Mouse (Mus musculus) stomach, embryonic 15.5 days (tissue): Measurements from ENCODE around the gene Zcchc13. TPM values are rescaled to one million over a fixed set of nuclear protein-coding genes. Genes with fewer than 3 reads are reported as not detected.

Experiments used
- ATAC-seq: fragments of 200-750 bp; cut with Nextera tagmentation; 2 replicates; pipeline ENCODE4 v1.8.0; 2017; ENCODE audit warnings: low read depth, moderate number of reproducible peaks, moderate TSS enrichment; ENCODE audit not compliant: insufficient read depth, low FRiP score
- H3K27ac ChIP-seq: fragments of 300-500 bp; sonication (generic); 2 replicates; pipeline ENCODE4 v1.5.1; 2015; ENCODE audit warnings: mild to moderate bottlenecking, inconsistent platforms
- H3K27me3 ChIP-seq: fragments of 300-500 bp; sonication (generic); replicated peaks from 2 replicates; pipeline ENCODE4 v1.6.1; 2015; ENCODE audit warnings: inconsistent platforms
- H3K36me3 ChIP-seq: fragments of 300-500 bp; sonication (generic); 2 replicates; pipeline ENCODE4 v1.6.1; 2015; ENCODE audit warnings: inconsistent platforms
- H3K4me1 ChIP-seq: fragments of 300-500 bp; sonication (generic); 2 replicates; pipeline ENCODE4 v1.6.1; 2015; ENCODE audit warnings: inconsistent platforms
- H3K4me2 ChIP-seq: fragments of 300-500 bp; sonication (generic); 2 replicates; pipeline ENCODE4 v1.6.1; 2015; ENCODE audit warnings: mild to moderate bottlenecking, inconsistent platforms
- H3K4me3 ChIP-seq: fragments of 300-500 bp; sonication (generic); replicated peaks from 2 replicates; pipeline ENCODE4 v1.5.1; 2015; ENCODE audit warnings: inconsistent platforms
- H3K9ac ChIP-seq: fragments of 300-500 bp; sonication (generic); 2 replicates; pipeline ENCODE4 v1.6.1; 2015; ENCODE audit warnings: inconsistent platforms
- H3K9me3 ChIP-seq: fragments of 300-500 bp; sonication (generic); 2 replicates; pipeline ENCODE4 v1.6.1; 2016; ENCODE audit warnings: inconsistent platforms
- WGBS: fragments of 180-500 bp; shearing (Covaris S2); methylation state at CpG from one replicate; pipeline ENCODE4 v1.1.7; 2015; 5-methylcytosine and 5-hydroxymethylcytosine counted together
- polyA plus RNA-seq: library from polyadenylated mRNA; unstranded; fragments of >200 nt; fragmentation: Nextera tagmentation; extraction: Ambion mirVana; gene quantifications from 2 replicates; pipeline ENCODE4 v1.2.1, GENCODE M21; 2015

Gene Zcchc13
- polyA plus RNA-seq, 1 experiment from 2014 or later: not detected

DNA sequence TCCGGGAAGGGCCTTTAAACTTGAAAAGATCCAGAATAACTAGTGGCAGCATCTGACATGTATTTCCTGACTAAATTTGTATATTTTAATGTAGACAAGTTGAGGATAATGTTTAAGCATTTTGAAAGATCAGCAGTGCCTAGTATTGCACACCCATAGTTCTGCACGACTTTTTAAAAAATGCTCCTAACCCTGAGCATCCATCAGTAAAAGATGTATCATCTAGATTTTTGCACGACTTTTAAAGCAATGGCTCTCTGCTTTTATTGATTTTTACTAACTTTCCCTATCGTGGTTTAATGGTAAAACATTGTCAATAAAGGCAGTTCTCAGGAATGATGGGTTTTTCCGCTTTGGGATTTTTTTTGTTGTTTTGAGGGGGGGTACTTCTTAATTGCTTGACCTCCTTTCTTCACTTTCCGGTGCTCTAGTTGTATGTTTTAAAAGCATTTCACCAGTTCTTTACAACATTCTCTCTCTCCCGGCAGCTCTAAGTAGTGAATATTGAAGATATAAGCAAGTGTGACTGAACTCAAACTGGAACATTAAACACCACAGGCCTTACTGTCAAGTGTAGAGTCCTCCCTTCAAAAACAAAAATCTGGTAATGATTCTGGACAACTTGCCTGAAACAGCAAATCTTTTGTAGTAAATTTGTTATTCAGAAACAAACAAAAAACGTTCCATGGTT, 12.8 kb upstream of the Zcchc13 start:
- peak overlapping the region; percentile 97 for H3K27ac ChIP-seq
- H3K4me1 ChIP-seq: no peaks in the 10 kb centered on the region
- no peaks in the 10 kb centered on the region for H3K36me3 ChIP-seq
- H3K4me2 ChIP-seq: peak overlapping the region; percentile 56
- 22% methylated on average over 8 of the region's 8 CpGs for WGBS
- no peaks in the 10 kb centered on the region for H3K27me3 ChIP-seq
- peak overlapping the region; percentile 45 for H3K4me3 ChIP-seq
- H3K9ac ChIP-seq: peak overlapping the region; percentile 25; the same call in 1 of the 2 replicates
- no peak for ATAC-seq
- H3K9me3 ChIP-seq: no peaks in the 10 kb centered on the region

DNA sequence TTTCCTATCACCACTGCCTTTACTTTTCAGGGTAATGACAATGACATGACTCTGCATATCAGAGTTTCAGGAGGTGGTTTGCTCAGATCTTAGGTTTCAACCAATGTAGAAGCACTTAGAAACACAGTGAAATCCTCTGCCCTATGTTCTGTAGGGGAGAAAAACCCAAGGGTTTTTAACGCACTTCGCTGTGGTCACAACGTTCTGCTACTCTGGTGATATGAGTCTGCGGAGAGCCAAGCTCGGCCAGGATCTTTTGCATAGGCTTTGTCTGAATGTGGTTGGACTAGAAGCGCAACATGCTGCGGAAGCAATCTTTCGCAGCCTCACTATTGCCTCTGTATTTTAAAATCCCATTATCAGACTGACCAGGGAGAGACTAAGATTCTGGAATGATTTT, 8.6 kb upstream of the Zcchc13 start:
- Histone ChIP-seq H3K27ac (peak overlapping the region; percentile 86), H3K9ac (peak overlapping the region; percentile 50), H3K4me1 (no peaks in the 10 kb centered on the region), H3K4me3 (peak overlapping the region; percentile 38), H3K27me3 (no peaks in the 10 kb centered on the region), H3K9me3 (no peaks in the 10 kb centered on the region), H3K36me3 (no peaks in the 10 kb centered on the region), H3K4me2 (peak overlapping the region; percentile 59)
- 6% methylated on average over 8 of the region's 8 CpGs for WGBS
- peak; percentile 5; the same call in 1 of the 2 replicates for ATAC-seq

DNA sequence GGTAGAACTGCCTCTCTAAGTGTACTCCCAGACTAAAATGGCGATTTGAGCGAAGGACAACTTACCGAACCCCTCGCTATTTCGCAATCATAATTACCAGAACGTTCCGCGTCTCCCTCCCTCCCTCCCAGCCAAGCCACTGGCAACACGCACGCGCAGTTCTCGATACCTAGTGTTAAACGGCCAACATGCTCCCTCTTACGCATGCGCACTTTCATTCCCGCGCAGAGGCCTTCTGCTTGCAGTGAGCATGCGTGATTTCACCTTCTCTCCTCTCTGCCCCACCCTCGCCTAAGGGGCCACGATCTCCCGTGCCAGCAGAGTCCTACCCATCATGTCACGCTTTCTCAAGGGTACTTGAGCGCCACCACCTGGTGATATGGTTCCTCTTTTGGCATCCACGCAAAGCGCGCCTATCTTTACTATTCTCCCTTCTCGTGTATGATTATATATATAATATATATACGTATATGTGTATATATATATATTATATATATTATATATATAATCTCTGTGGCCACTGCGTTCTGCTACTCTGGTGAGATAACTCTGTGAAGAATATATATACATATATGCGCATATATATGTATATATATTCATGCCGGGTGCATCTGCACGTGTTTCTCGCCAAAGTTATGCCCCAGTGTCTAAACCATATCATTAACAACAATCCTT, 8.0 kb upstream of the Zcchc13 start:
- 2% methylated on average over 32 of the region's 33 CpGs for WGBS
- H3K27ac ChIP-seq: peak overlapping the region; percentile 86
- H3K9me3 ChIP-seq: no peaks in the 10 kb centered on the region
- H3K9ac ChIP-seq: no peak overlapping the region; the same call in 1 of the 2 replicates
- H3K36me3 ChIP-seq: no peaks in the 10 kb centered on the region
- H3K4me3 ChIP-seq: peak overlapping the region; percentile 52
- H3K4me1 ChIP-seq: no peaks in the 10 kb centered on the region
- peak overlapping the region; percentile 61 for H3K4me2 ChIP-seq
- ATAC-seq: peak; percentile 98
- H3K27me3 ChIP-seq: no peaks in the 10 kb centered on the region

DNA sequence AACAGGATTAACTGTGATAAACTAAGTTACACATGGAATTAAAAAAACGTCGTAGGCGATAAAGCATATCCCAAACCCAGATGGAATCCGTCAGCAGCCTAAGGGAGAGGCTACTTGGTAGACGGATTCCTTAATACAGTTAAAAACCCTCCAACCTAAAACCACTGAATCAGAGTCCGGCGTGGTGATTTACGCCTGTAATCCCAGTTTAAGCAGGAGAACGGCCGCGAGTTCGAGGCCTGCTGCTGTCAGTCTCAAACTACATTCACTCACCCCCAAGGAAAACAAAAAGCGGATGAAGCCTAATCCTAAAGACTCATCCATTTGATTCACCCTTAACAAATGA, 7.5 kb upstream of the Zcchc13 start:
- ATAC-seq: no peak
- H3K27ac ChIP-seq: peak overlapping the region; percentile 63

DNA sequence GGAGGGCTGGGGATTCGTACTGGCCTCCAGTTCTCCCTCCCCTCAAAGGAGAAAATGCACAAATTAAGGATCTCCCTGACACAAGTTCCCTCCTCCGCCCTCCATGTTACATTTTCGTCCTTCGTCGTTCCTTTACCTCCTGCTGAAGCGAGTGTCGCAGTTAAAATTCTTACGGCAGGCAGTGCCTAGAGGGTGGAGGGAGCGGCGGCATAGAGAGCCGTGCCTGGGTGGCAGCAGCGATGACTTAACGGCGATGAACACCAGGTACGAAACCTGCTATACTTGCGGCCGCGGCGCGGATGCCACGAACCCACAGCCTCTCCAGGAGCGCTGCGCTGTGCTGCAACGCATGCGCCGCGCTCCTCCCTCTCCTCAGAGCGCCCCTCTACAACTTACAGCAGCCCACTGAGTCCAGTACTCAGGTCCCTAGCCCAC, 7.0 kb upstream of the Zcchc13 start:
- 0% methylated on average over 24 of the region's 28 CpGs for WGBS
- no peaks in the 10 kb centered on the region for H3K9me3 ChIP-seq
- ATAC-seq: peak; percentile 16; the same call in 1 of the 2 replicates
- H3K4me2 ChIP-seq: peak overlapping the region; percentile 61
- no peaks in the 10 kb centered on the region for H3K36me3 ChIP-seq
- H3K9ac ChIP-seq: peak overlapping the region; percentile 46; the same call in 1 of the 2 replicates
- no peaks in the 10 kb centered on the region for H3K27me3 ChIP-seq
- H3K4me3 ChIP-seq: peak overlapping the region; percentile 52
- H3K27ac ChIP-seq: peak overlapping the region; percentile 63
- H3K4me1 ChIP-seq: no peaks in the 10 kb centered on the region

More for the DNA sequence above, 7.5 kb upstream of the Zcchc13 start:
- Histone ChIP-seq H3K4me1 (no peaks in the 10 kb centered on the region), H3K9ac (no peak overlapping the region), H3K27me3 (no peaks in the 10 kb centered on the region), H3K4me2 (peak overlapping the region; percentile 61), H3K4me3 (peak overlapping the region; percentile 52), H3K36me3 (no peaks in the 10 kb centered on the region), H3K9me3 (no peaks in the 10 kb centered on the region)
- 2% methylated on average over 13 of the region's 13 CpGs for WGBS

DNA sequence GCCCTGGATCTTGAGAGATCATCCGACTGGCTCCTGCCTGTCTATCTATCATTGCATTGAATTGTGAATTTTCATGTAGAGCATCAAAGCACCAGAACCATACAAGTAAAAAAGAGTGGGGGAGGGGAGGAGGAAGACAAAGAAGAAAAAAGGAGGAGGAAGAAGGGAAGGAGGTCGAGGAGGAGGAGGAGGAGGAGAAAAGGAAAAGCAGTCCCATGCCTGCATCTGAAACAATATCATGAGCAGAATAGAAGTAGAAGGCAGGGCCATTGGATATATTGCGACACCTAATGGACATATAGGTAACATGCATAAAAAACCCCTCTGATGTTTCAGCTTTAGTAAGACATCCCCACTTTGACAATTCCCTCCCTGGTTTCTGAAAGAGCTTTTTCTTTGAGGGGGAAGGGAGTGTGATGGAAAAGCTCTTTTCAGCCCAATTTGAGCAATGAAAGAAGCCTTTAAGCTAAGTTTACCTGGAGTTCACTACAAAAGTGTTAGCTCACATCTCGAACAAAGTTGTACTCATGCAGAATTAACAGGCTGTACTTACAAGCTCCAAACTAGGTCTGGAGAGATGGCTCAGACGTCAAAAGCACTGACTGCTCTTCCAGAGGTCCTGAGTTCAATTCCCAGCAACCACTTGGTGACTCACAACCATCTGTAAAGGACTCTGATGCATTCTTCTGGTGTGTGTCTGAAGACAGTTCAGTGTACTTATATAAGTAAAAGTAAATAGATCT, 5.8 kb upstream of the Zcchc13 start:
- H3K36me3 ChIP-seq: no peaks in the 10 kb centered on the region
- no peak overlapping the region for H3K27ac ChIP-seq
- H3K4me3 ChIP-seq: no peak overlapping the region
- WGBS: 32% methylated on average over 5 of the region's 5 CpGs
- no peaks in the 10 kb centered on the region for H3K27me3 ChIP-seq
- H3K4me2 ChIP-seq: no peak overlapping the region
- no peak overlapping the region for H3K9ac ChIP-seq
- no peaks in the 10 kb centered on the region for H3K4me1 ChIP-seq
- no peak for ATAC-seq
- H3K9me3 ChIP-seq: no peaks in the 10 kb centered on the region

DNA sequence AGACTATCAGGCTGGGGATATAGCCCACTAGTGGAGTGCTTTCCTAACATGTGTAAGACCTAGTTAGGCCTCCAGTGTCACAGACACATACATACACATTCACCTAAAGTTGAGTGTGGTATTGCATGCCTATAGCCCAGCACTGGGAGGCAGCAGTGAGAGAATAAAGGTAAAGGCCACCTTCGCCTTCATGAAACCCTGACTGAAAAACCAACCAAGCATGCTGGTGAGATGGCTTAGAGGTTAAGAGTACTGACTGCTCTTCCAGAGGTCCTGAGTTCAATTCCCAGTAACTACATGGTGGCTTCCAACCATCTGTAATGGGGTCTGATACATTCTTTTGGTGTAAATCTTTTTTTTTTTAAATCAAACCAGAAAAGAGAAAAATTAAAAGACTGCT, 1.5 kb upstream of the Zcchc13 start:
- Histone ChIP-seq H3K9me3 (no peaks in the 10 kb centered on the region), H3K4me2 (no peak overlapping the region), H3K9ac (no peak overlapping the region), H3K4me3 (no peak overlapping the region), H3K4me1 (no peaks in the 10 kb centered on the region), H3K27me3 (no peaks in the 10 kb centered on the region), H3K27ac (no peak overlapping the region), H3K36me3 (no peaks in the 10 kb centered on the region)
- no peak for ATAC-seq
- 68% methylated on average over 1 of the region's 1 CpGs for WGBS

DNA sequence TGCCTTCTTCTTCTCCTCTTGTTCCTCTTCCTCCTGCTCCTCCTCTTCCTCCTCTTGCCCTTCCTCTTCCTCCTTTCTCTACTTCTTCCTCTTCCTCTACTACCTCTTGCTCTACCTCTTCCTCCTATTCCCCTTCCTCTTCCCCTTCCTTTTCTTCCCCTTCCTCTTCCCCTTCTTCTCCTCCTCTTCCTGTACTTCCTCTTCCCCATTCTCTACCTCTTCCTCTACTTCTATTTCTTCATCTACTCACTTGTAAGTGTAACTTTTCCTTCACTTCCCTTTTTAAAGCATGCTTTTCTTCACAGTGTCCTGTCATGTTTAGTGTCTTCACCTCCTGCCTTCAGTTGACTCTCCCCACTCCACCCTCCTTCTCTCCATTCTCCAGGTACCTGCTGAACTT, 3.5 kb downstream of the Zcchc13 start:
- no peak overlapping the region for H3K4me2 ChIP-seq
- H3K27me3 ChIP-seq: no peaks in the 10 kb centered on the region
- H3K9ac ChIP-seq: no peak overlapping the region
- no peaks in the 10 kb centered on the region for H3K4me1 ChIP-seq
- ATAC-seq: no peak
- H3K4me3 ChIP-seq: no peak overlapping the region
- H3K36me3 ChIP-seq: no peaks in the 10 kb centered on the region
- no peaks in the 10 kb centered on the region for H3K9me3 ChIP-seq
- H3K27ac ChIP-seq: no peak overlapping the region

DNA sequence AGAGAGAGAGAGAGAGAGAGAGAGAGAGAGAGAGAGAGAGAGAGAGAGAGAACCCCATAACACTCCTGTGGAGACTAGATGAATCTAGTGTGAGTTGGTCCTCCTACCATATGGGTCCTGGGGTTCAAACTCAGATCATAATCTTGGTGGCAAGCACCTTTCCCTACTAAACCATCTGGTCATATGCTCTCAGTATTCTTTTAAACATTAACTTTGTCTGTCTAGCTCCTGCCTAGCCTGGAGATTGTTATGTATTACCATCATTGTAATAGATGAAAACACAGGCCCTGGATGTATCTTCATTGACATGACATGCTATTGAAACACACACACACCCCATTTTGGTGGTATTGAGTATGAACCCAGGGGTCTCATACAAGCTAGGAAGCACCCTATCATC, 5.6 kb downstream of the Zcchc13 start:
- H3K9ac ChIP-seq: no peak overlapping the region
- no peak overlapping the region for H3K27ac ChIP-seq
- no peaks in the 10 kb centered on the region for H3K36me3 ChIP-seq
- ATAC-seq: no peak
- no peak overlapping the region for H3K4me3 ChIP-seq
- no peaks in the 10 kb centered on the region for H3K27me3 ChIP-seq
- no peaks in the 10 kb centered on the region for H3K4me1 ChIP-seq
- H3K4me2 ChIP-seq: no peak overlapping the region
- H3K9me3 ChIP-seq: no peaks in the 10 kb centered on the region

DNA sequence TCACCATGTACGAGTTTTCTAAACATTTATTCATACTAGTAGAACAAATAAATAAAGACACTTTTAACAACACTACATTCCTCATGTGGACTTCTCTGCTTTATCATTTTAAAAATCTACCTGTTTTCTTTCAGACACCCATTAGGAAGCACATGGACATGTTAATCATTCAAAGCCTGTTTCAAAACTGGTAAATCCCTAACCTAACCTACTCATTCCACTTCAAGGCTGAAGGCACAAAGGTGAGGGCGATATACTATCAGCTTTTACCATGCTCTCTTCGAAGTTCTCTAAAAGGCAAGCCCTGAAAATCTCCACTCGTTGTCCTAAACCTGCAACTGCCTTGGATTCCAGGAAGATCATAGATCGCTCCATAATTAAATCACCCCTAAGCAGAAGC, 8.2 kb downstream of the Zcchc13 start:
- Histone ChIP-seq H3K27ac (no peak overlapping the region), H3K4me2 (no peak overlapping the region), H3K27me3 (no peaks in the 10 kb centered on the region), H3K4me1 (no peaks in the 10 kb centered on the region), H3K9ac (no peak overlapping the region), H3K9me3 (no peaks in the 10 kb centered on the region), H3K36me3 (no peaks in the 10 kb centered on the region), H3K4me3 (no peak overlapping the region)
- WGBS: 67% methylated on average over 5 of the region's 5 CpGs
- ATAC-seq: no peak

DNA sequence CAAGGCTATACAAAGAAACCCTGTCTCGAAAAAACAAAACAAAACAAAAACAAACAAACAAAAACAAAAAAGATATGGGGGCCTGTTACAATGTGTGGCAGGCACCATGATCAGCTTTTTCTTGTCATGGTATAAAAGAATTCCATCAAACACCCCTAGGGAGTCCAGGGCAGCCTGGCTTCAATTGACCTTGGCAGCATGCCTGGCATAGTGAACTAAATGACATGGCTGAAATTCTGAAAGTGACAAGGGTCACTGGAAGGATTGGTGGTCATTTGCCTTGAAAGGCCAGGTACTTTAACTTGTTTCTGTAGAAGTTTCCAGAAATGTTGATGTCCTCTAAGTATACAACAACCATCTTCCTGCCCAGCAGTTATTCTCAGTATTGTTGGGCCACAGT, 13.9 kb downstream of the Zcchc13 start:
- 79% methylated on average over 1 of the region's 1 CpGs for whole genome bisulfite sequencing
- no peak overlapping the region for H3K4me2 ChIP-seq
- H3K4me1 ChIP-seq: no peaks in the 10 kb centered on the region
- no peak overlapping the region for H3K4me3 ChIP-seq
- ATAC-seq: no peak
- no peak overlapping the region for H3K27ac ChIP-seq
- no peaks in the 10 kb centered on the region for H3K36me3 ChIP-seq
- no peaks in the 10 kb centered on the region for H3K9me3 ChIP-seq
- no peaks in the 10 kb centered on the region for H3K27me3 ChIP-seq
- H3K9ac ChIP-seq: no peak overlapping the region

DNA sequence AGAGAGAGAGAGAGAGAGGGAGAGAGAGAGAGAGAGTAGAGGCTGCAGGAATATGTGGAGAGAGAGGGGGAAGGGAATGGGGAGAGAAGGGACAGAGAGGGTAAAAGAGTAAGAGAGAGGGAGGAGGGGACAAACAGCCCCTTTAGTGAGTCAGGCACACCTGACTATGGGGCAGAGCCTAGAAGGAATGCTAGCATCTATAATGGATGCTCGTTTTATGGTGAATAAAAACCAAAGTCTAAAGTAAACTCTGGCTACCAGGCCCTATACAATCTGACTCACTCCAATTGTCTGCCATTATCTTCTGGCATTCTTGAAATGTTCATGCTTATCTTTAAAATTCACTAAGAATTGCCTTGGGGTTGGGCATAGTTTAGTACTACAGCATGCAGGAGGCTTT, 21.7 kb downstream of the Zcchc13 start:
- ATAC-seq: no peak
- H3K27ac ChIP-seq: no peak overlapping the region
- no peak overlapping the region for H3K9ac ChIP-seq
- WGBS: 26% methylated on average over 1 of the region's 1 CpGs
- no peaks in the 10 kb centered on the region for H3K4me1 ChIP-seq
- no peak overlapping the region for H3K4me3 ChIP-seq
- no peaks in the 10 kb centered on the region for H3K36me3 ChIP-seq
- no peak overlapping the region for H3K4me2 ChIP-seq
- H3K9me3 ChIP-seq: no peaks in the 10 kb centered on the region
- H3K27me3 ChIP-seq: peaks cover 3% of the 10 kb centered on the region; the same call in 1 of the 2 replicates
